Mouse (Mus musculus): ENCODE data around the gene Pld6. TPM values are rescaled to one million over a fixed set of nuclear protein-coding genes. Genes with fewer than 3 reads are reported as not detected.

Pld6 gene
- total and polyA plus RNA-seq, 3 experiments: 0.44 to 1.5 (median 0.45) TPM

DNA sequence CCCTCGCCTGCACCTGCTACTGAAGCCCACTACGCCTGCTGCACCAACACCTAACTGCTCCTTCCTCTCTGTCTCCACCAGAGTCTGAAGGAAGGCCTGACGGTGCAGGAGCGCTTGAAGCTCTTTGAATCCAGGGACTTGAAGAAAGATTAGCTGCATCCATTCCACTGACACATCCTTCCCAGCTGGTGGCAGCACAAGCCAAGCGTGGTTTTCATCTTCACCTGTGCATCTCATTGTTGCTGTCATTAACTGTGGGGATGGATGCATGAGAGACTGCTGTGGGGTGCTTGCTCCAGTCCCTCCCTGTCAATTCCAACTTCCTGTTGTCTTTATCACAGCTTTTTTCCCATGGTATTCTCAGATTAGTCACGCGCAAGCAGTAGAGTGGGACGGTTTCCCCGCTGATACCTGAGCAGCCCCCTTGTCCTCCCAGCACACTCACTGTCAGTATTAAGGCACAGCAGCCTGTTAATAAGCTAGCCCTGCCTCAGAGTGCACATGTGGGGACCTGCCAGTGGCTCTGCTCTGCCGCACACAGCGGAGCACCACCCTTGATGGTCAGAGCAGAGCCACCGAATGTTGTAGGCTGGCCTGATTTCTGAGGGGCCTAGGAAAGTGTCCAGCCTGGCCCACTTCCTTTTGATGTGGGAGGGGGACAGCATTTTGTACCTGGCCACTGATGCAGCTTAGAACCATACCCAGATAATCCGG is 11.9 kb downstream of the Pld6 start:
- no peak overlapping the region for H3K9ac ChIP-seq (ENCODE audit: low read depth, low read length)
- intact Hi-C loops (cut with DNase I): no loop called here

DNA sequence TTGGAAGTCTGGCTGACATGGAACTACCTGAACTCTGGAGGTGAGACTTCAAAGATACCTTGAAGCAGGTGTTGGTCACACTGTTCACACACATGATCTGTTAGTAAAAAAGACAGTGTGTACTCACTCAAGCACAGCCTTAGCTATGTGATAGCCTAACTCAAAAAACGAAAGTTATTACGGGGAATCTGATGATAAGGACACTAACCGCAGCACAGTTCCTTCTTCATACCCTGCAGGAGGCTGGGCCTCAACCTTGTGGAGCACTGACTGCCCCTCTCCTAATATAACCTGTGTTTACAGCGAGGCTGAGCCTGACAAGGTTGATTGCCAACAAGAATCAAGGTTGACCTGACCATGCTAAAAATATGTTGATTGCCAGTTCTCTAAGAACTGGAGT is 12.9 kb downstream of the Pld6 start:
- Histone ChIP-seq H3K79me2 (replicated peaks; ENCODE audit: control insufficient read depth, insufficient read depth, low read length) (no peaks in the 10 kb centered on the region), H3K36me3 (ENCODE audit: control insufficient read depth, insufficient read depth, low read length) (peaks cover 5% of the 10 kb centered on the region), H3K4me3 (no peak overlapping the region), H3K27me3 (ENCODE audit: control insufficient read depth, insufficient read depth, low read length) (no peaks in the 10 kb centered on the region), H3K27ac (no peak overlapping the region), H3K4me1 (ENCODE audit: control insufficient read depth, insufficient read depth, low read length) (peaks cover 3% of the 10 kb centered on the region; the same call in 1 of the 2 replicates), H3K9ac (ENCODE audit: low read depth, low read length) (no peak overlapping the region)
- TF ChIP-seq POLR2A (IDR thresholded peaks at IDR 0.05; ENCODE audit: insufficient read depth, low read depth, low read length) (no peak), EP300 (IDR thresholded peaks at IDR 0.05; ENCODE audit: insufficient read depth, low read depth, low read length) (no peak), CTCF (IDR thresholded peaks at IDR 0.05) (no peak)
- intact Hi-C loops (cut with DNase I): no loop called here
- 67% methylated on average over 4 of the region's 4 CpGs for WGBS
- DNase-seq: no peak

More for the DNA sequence above, 11.9 kb downstream of the Pld6 start:
- Histone ChIP-seq H3K36me3 (ENCODE audit: control insufficient read depth, insufficient read depth, low read length) (peaks cover 4% of the 10 kb centered on the region), H3K79me2 (replicated peaks; ENCODE audit: control insufficient read depth, insufficient read depth, low read length) (no peaks in the 10 kb centered on the region), H3K27ac (no peak overlapping the region), H3K4me3 (no peak overlapping the region), H3K4me1 (ENCODE audit: control insufficient read depth, insufficient read depth, low read length) (peaks cover 5% of the 10 kb centered on the region; the same call in 1 of the 2 replicates), H3K27me3 (ENCODE audit: control insufficient read depth, insufficient read depth, low read length) (no peaks in the 10 kb centered on the region)
- 84% methylated on average over 13 of the region's 13 CpGs for WGBS
- DNase-seq: no peak
- no peak for TF ChIP-seq EP300 (IDR thresholded peaks at IDR 0.05; ENCODE audit: insufficient read depth, low read depth, low read length)
- peak; percentile 32 for TF ChIP-seq CTCF (IDR thresholded peaks at IDR 0.05)
- no peak for TF ChIP-seq POLR2A (IDR thresholded peaks at IDR 0.05; ENCODE audit: insufficient read depth, low read depth, low read length)

DNA sequence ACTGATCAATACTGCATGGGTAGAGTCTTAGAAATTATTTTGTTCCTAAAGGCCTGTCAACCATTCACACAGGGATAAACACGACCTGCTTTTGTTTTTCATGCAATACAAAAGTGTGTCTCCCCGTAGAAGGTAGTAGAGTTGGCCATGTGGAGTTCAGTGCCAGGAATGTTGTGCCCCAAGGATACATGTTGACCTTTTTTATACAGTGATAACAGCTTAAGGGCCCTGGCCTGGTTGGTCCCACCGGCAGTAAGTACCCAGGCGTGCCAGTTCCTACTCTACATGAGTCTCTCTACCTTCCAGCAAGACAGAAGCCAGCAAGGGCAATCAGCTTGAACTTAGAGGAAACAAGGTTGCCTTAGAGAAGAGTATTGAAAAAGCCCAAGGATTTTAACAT is 14.5 kb downstream of the Pld6 start:
- no peak overlapping the region for H3K4me3 ChIP-seq
- H3K27ac ChIP-seq: no peak overlapping the region
- no peak for DNase-seq
- intact Hi-C loops (cut with DNase I): no loop called here
- no peaks in the 10 kb centered on the region for H3K27me3 ChIP-seq (ENCODE audit: control insufficient read depth, insufficient read depth, low read length)
- peaks cover 3% of the 10 kb centered on the region; the same call in 1 of the 2 replicates for H3K4me1 ChIP-seq (ENCODE audit: control insufficient read depth, insufficient read depth, low read length)
- no peak overlapping the region for H3K9ac ChIP-seq (ENCODE audit: low read depth, low read length)
- no peaks in the 10 kb centered on the region for H3K79me2 ChIP-seq (replicated peaks; ENCODE audit: control insufficient read depth, insufficient read depth, low read length)
- 66% methylated on average over 4 of the region's 4 CpGs for WGBS
- peaks cover 5% of the 10 kb centered on the region for H3K36me3 ChIP-seq (ENCODE audit: control insufficient read depth, insufficient read depth, low read length)
- TF ChIP-seq POLR2A (IDR thresholded peaks at IDR 0.05; ENCODE audit: insufficient read depth, low read depth, low read length): no peak
- TF ChIP-seq CTCF (IDR thresholded peaks at IDR 0.05): no peak
- TF ChIP-seq EP300 (IDR thresholded peaks at IDR 0.05; ENCODE audit: insufficient read depth, low read depth, low read length): no peak

DNA sequence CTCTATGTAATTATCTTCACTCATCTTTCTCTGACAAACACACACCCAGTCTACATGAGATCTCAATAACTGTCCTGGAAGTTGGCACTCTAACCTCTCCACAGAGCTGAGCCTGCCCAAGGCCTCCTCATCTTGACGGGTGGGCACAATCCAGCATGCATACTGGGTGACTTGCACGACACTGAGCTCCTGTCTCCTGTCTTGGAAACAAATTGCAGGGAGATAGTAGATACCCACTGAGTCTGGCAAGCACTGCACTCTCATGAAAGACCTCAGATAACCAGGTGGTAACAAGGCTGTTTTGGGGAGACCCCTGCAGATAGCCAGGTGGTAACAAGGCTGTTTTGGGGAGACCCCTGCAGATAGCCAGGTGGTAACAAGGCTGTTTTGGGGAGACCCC is 15.2 kb downstream of the Pld6 start:
- no peak for DNase-seq
- Histone ChIP-seq H3K27me3 (ENCODE audit: control insufficient read depth, insufficient read depth, low read length) (no peaks in the 10 kb centered on the region), H3K9ac (ENCODE audit: low read depth, low read length) (no peak overlapping the region), H3K27ac (no peak overlapping the region), H3K4me3 (no peak overlapping the region), H3K79me2 (replicated peaks; ENCODE audit: control insufficient read depth, insufficient read depth, low read length) (no peaks in the 10 kb centered on the region), H3K36me3 (ENCODE audit: control insufficient read depth, insufficient read depth, low read length) (peaks cover 5% of the 10 kb centered on the region), H3K4me1 (ENCODE audit: control insufficient read depth, insufficient read depth, low read length) (peaks cover 3% of the 10 kb centered on the region; the same call in 1 of the 2 replicates)
- TF ChIP-seq CTCF (IDR thresholded peaks at IDR 0.05) (no peak), POLR2A (IDR thresholded peaks at IDR 0.05; ENCODE audit: insufficient read depth, low read depth, low read length) (no peak), EP300 (IDR thresholded peaks at IDR 0.05; ENCODE audit: insufficient read depth, low read depth, low read length) (no peak)
- intact Hi-C loops (cut with DNase I): no loop called here
- WGBS: 74% methylated on average over 2 of the region's 2 CpGs

DNA sequence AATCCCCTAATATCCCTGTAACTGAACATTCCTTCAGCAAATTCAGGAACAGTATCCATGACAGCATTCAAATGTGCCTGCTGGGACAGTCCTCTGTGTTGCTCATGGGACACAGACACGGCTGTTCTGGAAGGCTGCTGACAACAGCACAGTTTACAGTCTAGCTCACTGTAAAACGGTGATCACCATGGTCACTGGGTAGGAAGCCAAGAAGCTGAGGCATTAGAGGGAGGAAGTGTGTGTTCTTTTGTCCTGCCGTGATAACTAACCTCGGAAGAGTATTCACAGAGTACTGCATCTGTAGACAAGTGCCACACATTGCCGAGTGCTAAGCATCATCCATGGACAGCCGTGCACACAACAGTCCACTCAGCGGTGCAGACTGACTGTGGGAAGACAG is 16.7 kb downstream of the Pld6 start:
- intact Hi-C loops (cut with DNase I): no loop called here
- TF ChIP-seq EP300 (IDR thresholded peaks at IDR 0.05; ENCODE audit: insufficient read depth, low read depth, low read length): no peak
- TF ChIP-seq POLR2A (IDR thresholded peaks at IDR 0.05; ENCODE audit: insufficient read depth, low read depth, low read length): no peak
- no peak for TF ChIP-seq CTCF (IDR thresholded peaks at IDR 0.05)
- Histone ChIP-seq H3K27ac (no peak overlapping the region), H3K36me3 (ENCODE audit: control insufficient read depth, insufficient read depth, low read length) (peaks cover 5% of the 10 kb centered on the region), H3K4me3 (no peak overlapping the region), H3K27me3 (ENCODE audit: control insufficient read depth, insufficient read depth, low read length) (no peaks in the 10 kb centered on the region), H3K4me1 (ENCODE audit: control insufficient read depth, insufficient read depth, low read length) (peaks cover 3% of the 10 kb centered on the region; the same call in 1 of the 2 replicates), H3K9ac (ENCODE audit: low read depth, low read length) (no peak overlapping the region), H3K79me2 (replicated peaks; ENCODE audit: control insufficient read depth, insufficient read depth, low read length) (no peaks in the 10 kb centered on the region)
- WGBS: 46% methylated on average over 7 of the region's 7 CpGs
- DNase-seq: no peak

DNA sequence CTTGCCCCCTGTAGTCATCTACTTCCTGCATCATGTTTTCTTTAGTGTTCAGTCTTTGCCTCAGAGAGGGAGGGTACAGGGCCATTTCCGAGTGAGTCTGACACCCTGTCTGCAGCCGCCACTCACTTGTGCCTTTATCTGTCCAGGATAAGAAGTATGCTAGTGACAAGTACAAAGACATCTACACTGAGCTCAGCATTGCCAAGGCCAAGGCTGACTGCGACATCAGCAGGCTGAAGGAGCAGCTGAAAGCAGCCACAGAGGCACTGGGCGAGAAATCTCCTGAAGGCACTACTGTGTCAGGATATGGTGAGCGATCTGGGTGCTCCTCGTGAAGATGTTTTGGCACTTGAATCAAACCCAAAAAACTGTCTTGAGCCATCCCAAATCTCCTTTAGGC is 17.7 kb downstream of the Pld6 start:
- H3K9ac ChIP-seq (ENCODE audit: low read depth, low read length): no peak overlapping the region
- H3K36me3 ChIP-seq (ENCODE audit: control insufficient read depth, insufficient read depth, low read length): peaks cover 5% of the 10 kb centered on the region
- no peak for DNase-seq
- no peak for TF ChIP-seq POLR2A (IDR thresholded peaks at IDR 0.05; ENCODE audit: insufficient read depth, low read depth, low read length)
- no peaks in the 10 kb centered on the region for H3K79me2 ChIP-seq (replicated peaks; ENCODE audit: control insufficient read depth, insufficient read depth, low read length)
- H3K4me1 ChIP-seq (ENCODE audit: control insufficient read depth, insufficient read depth, low read length): peaks cover 3% of the 10 kb centered on the region; the same call in 1 of the 2 replicates
- intact Hi-C loops (cut with DNase I): no loop called here
- H3K4me3 ChIP-seq: no peak overlapping the region
- no peak overlapping the region for H3K27ac ChIP-seq
- 37% methylated on average over 6 of the region's 6 CpGs for WGBS
- H3K27me3 ChIP-seq (ENCODE audit: control insufficient read depth, insufficient read depth, low read length): no peaks in the 10 kb centered on the region

Data from heart, adult 2 months (tissue).